Mouse (Mus musculus): Measurements from ENCODE around the gene Spata21. TPM values are rescaled to one million over a fixed set of nuclear protein-coding genes. Genes with fewer than 3 reads are reported as not detected.

Gene Spata21
- total RNA-seq, 2 experiments from 2014 or later = not detected

- no peak for TF ChIP-seq CTCF (IDR thresholded peaks at IDR 0.05)
- H3K27ac ChIP-seq = peak overlapping the region; percentile 64
- intact Hi-C loops (cut with DNase I) = loop anchor here (2.0 kb wide), 1 partner anchor 19 kb away; no protein-coding TSS in a partner anchor
- no peak overlapping the region for H3K4me3 ChIP-seq
- peak; percentile 26 for DNase-seq
Observed at GRCm38 (mm10) chr4:141064104-141064659, 24.0 kb upstream of the Spata21 start.

GRCm38 (mm10) chr4:141065123-141065522 lies 23.0 kb upstream of the Spata21 start:
- intact Hi-C loops (cut with DNase I) = loop anchor here (2.0 kb wide), 1 partner anchor 20 kb away; no protein-coding TSS in a partner anchor
- H3K4me3 ChIP-seq = no peak overlapping the region
- peak; percentile 95 for TF ChIP-seq CTCF (IDR thresholded peaks at IDR 0.05)
- peak; percentile 85 for DNase-seq
- H3K27ac ChIP-seq = peak overlapping the region; percentile 64; the same call in 1 of the 2 replicates

DNA sequence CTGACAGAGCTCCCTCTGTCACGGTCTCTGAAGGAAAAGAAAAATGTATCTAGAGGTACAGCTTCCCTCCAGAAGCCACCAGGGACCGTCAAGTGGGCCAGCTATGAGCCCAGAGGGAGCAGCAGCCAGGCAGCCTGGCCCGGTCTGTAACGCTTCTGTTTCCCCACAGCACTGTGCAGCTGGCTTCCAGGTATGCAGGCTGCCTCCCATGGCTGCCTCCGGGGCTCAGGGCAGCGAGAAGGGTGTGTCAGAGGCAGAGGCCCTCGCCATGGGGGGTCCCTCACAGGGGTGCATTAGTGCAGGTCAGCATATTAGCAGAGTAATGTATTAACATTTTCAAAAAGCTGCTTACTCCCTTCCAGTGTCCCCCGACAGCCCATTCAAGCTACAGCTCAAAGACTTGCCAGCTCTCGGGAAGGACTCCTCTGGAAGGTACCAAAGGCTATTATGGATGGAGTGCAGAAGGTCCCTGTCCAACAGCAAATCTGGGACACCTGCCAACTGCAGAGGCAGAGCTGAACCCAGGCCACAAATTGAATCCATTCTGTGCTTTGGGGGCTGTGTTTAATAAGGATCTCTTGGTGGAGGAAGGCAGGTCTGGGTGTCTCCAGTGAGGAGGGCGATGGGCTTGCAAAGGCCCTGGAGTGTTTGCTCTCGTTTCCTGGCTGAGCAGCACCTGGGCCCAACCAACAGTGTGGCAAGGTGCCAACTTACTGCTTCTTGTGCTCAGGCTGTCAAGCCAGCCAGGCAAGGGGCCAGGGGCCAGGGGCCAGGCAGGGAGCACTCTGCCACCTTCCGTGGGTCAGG lies 21.2 kb upstream of the Spata21 start:
- no peak for TF ChIP-seq CTCF (IDR thresholded peaks at IDR 0.05)
- intact Hi-C loops (cut with DNase I) = no loop called here
- Histone ChIP-seq H3K27ac (peak overlapping the region; percentile 68), H3K4me3 (no peak overlapping the region)
- peak; percentile 81 for DNase-seq

- no peak for TF ChIP-seq CTCF (IDR thresholded peaks at IDR 0.05)
- Histone ChIP-seq H3K4me3 (no peak overlapping the region), H3K27ac (peak overlapping the region; percentile 68)
- DNase-seq = no peak
- intact Hi-C loops (cut with DNase I) = no loop called here
Observed at GRCm38 (mm10) chr4:141067516-141068046, 20.6 kb upstream of the Spata21 start.

DNA sequence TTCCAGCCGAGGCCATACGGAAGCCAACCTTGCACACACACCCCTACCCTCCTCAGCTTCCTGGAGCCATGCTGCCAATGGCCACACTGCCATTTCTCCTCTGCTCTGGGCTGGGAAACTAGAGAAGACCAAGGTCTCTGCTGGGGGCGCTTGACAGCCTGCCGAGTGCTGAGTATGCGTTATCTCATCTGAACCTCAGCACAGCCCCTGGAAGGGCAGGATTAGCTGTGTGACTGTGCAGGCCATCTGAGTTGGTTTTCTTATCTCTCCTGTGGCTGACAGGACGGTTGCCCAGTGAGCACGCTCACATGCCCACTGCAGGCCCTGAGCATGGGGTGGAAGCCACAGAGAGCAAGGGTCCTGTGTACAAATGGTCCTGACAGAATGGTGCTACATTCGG lies 19.5 kb upstream of the Spata21 start:
- Histone ChIP-seq H3K27ac (peak overlapping the region; percentile 68; the same call in 1 of the 2 replicates), H3K4me3 (no peak overlapping the region)
- peak; percentile 16 for DNase-seq
- no peak for TF ChIP-seq CTCF (IDR thresholded peaks at IDR 0.05)
- intact Hi-C loops (cut with DNase I) = loop anchor here (1.0 kb wide), 1 partner anchor 24 kb away; no protein-coding TSS in a partner anchor

DNA sequence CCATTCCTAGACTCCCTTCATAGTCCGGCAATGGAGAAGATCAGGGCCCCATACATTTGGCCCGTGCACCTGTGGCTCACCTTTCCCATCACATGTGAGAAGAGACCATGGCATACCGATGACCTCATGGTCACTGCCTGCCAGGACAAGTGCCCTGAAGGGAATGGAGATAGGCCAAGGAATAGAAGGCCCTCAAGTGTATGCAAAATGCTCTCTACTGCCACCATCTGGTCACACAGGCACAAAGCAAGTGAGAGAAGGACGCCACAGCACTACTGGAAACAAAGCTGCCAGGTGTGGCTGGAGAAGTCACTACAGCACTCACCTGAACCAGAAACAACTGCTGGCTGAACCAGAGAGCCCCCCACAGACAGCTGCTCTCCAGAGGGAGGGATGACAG lies 18.4 kb upstream of the Spata21 start:
- peak; percentile 69 for DNase-seq
- Histone ChIP-seq H3K27ac (peak overlapping the region; percentile 25; the same call in 1 of the 2 replicates), H3K4me3 (no peak overlapping the region)
- TF ChIP-seq CTCF (IDR thresholded peaks at IDR 0.05) = peak; percentile 92
- intact Hi-C loops (cut with DNase I) = loop anchor here (1.0 kb wide), 1 partner anchor 25 kb away; no protein-coding TSS in a partner anchor

DNA sequence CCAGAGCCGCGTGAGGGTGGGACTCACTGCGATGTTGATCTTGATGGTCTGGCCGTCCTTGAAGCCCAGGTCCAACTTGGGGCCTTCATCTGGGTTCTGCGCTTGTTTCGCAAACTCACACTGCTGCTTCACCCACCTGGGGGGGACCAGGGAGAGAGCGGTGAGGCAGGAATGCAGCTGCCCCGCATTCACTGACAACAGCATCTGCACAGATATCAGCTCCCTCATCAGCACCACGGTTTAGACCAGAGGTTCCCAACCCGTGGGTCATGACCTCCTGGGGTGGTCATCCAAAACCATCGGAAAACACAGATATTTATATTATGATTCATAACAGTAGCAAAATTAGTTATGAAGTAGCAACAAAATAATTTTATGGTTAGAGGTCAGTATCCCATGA lies 15.6 kb upstream of the Spata21 start:
- intact Hi-C loops (cut with DNase I) = no loop called here
- DNase-seq = no peak
- no peak overlapping the region for H3K4me3 ChIP-seq
- H3K27ac ChIP-seq = no peak overlapping the region
- TF ChIP-seq CTCF (IDR thresholded peaks at IDR 0.05) = no peak

DNA sequence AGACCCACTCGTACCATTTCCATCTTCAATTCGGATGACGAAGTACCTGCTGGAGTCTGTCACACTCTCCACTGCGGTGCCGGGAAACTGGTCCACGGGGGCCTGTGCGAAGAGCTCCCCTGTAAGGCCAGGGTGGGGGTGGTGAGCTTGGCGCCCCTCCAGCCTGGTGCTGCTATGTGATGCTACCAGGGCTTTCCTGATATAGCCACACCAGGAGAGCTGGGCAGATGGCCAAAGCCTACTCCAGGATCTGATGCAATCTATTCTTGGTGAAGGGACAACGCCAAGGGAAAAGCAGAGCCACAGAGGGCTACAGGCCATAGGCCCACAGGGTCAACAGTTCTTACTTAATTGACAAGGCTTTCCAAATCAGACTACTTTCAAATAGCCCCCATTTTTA lies 14.5 kb upstream of the Spata21 start:
- DNase-seq = peak; percentile 93
- intact Hi-C loops (cut with DNase I) = no loop called here
- TF ChIP-seq CTCF (IDR thresholded peaks at IDR 0.05) = no peak
- Histone ChIP-seq H3K4me3 (peak overlapping the region; percentile 46), H3K27ac (peak overlapping the region; percentile 92)

- DNase-seq = peak; percentile 20
- intact Hi-C loops (cut with DNase I) = no loop called here
- Histone ChIP-seq H3K4me3 (peak overlapping the region; percentile 1; the same call in 1 of the 2 replicates), H3K27ac (peak overlapping the region; percentile 92)
- TF ChIP-seq CTCF (IDR thresholded peaks at IDR 0.05) = no peak
Observed at GRCm38 (mm10) chr4:141074109-141074508, 14.0 kb upstream of the Spata21 start.

DNA sequence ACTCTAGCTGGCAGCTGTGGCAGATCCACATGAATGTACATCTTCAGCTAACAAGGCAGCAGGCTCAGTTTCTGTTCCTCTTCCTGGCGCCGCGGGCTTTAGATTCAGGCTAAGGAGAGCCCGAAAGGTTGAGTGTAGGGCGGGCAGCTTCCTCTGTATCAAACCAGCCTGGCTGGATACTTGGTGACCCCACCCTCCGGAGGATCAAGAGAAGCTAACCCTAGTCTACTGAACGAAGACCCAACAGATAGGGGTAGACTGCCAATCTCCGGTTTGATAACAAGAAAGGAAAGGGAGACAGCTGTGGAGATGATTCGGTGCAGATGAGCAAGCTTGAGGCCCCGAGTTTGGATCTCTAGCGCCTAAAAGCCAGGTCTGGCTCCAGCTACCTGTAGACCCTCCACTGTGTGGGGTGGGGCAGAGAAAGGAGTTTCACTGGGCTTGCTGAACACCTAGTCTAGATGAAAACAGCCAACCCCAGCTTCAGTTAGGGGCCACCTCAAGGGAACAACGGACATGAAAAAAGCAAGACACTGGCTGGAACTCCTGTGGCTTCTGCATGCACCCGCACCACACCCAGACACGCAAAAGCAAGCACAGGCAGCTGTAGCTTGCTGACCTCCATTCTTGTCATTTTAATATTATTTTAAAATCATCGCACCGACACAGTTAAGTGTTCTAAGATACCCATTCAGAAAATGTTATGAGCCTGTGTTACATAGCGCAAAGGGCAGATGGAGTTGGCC lies 11.2 kb upstream of the Spata21 start:
- DNase-seq = peak; percentile 47
- peak overlapping the region; percentile 94 for H3K4me3 ChIP-seq
- intact Hi-C loops (cut with DNase I) = loop anchor here (5.0 kb wide), 1 partner anchor 60 kb away; the partner anchor contains the start of gene Szrd1
- H3K27ac ChIP-seq = peak overlapping the region; percentile 92
- TF ChIP-seq CTCF (IDR thresholded peaks at IDR 0.05) = no peak

DNA sequence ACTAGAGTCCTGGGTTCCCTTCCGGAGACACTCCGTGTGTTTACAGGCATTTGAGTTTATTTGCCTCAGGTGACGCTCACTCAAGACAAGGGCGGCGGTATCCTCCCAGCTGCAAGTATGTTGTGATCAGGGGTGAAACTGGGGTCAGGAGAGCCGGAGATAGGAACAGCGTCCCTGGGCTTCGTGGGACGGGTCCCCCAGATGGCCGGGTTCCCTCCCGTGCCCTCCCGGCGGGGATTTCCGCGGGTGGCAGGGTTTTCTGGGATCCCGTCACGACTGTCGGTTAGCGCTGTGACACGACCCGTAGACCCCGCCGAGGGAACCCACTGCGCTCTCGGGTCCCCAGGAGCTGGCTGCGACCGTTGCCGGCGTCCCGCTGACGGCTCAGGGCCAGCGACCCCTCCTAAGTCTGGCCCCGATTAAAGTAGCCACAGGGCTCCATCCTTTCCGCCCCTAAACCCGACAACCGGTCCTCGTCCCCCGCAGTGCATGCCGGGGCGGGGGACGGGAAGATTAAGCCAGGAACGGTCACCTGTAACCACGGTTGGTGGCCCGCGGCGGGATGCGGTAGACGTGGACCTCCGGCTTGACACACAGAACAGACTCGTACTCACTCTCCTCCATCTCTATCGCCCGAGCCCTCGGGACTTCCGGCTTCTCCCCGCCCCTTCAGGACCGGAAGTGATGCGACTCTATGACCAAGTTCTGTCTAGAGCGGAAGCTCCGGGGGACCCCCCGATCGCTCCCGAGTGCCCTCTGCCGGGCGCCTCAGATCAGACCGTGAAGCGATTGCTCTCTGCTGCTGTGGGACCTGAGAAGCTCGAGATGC lies 10.2 kb upstream of the Spata21 start, which contains the start of gene Necap2:
Gene Necap2, minus strand, starts transcription at position 677 of the 829 bp plus-strand sequence.
- DNase-seq = peak; percentile 96
- intact Hi-C loops (cut with DNase I) = loop anchor here (5.0 kb wide), 1 partner anchor 59 kb away; the partner anchor contains the start of gene Szrd1
- H3K4me3 ChIP-seq = peak within 1 kb of the TSS; percentile 94
- peak; percentile 98; the same call in 1 of the 2 replicates for TF ChIP-seq CTCF (IDR thresholded peaks at IDR 0.05)
- H3K27ac ChIP-seq = peak within 1 kb of the TSS; percentile 92
